18 mouse cellular contexts compared by ENCODE assay signal in the genomic region with DNA sequence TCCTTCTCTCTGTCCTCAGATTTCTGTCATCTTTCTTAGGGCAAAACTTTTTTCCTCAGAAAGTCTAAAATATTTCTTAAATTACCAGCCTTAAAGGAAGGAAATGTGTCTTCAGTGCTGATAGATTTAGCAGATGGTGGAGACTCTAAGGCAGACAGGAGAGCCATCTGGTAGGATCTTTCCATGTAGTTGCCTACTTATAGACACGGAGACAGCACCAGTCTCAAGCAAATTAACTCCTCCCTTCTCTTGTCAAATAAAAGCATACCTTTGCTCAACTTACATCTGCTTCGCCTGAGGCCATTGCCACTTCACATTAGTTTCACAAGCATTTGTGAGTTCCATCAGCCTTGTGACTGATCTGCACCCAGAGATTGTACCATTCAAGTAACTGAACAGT. TPM values are rescaled to one million over a fixed set of nuclear protein-coding genes. Genes with fewer than 3 reads are reported as not detected.
DNase-seq lines count a peak whose midpoint lies in the region; ATAC-seq lines count a peak whose summit lies in the region.
"Had no signal": no experiment of that assay in that cellular context is flagged by ENCODE, and none has a peak within 500 bp of the region (broad histone marks: within the 10 kb centered on the region; RNA-seq: fewer than 3 reads in every experiment).

No protein-coding gene starts in this region.

- no peak for DNase-seq in frontal cortex, postnatal 14 days (ENCODE audit: low spot score in 2 of 2)
- DNase-seq in retina, postnatal 1 day, result peak; percentile 33
- no peak for DNase-seq in retina, embryonic 14.5 days (ENCODE audit: low spot score)
- peak; percentile 39 for DNase-seq in brain, embryonic 18.5 days (ENCODE audit: low read depth, low spot score)
- peak; percentile 67 for DNase-seq in layer of hippocampus, adult 9-11 months
- no peak for DNase-seq in adrenal gland, postnatal 10 days
- DNase-seq in ovary, postnatal 36 days (ENCODE audit: low spot score), result no peak
- DNase-seq: cerebellum, adult 11 months; cerebellum, postnatal 36 days; heart, adult 11 months; heart, postnatal 4 days; kidney, adult 18-20 months; kidney, postnatal 10 days; thymus, postnatal 25 days had no signal

- peak; percentile 99 for ATAC-seq in frontal cortex, adult (ENCODE audit: low TSS enrichment)
- ATAC-seq: lung, postnatal 0 days; midbrain, embryonic 15.5 days; Patski had no signal

RNA-seq across cellular contexts. Expression of a gene that starts 27.0 kb away (rescaled TPM):
- total RNA-seq in adrenal gland, postnatal 10 days (2021), result 1 to 10 TPM; 6.9 to 9.9 TPM

RNA-seq across cellular contexts. Expression of a gene that starts 27.1 kb away (rescaled TPM):
- total RNA-seq in adrenal gland, postnatal 10 days (2021), result 100 to 1,000 TPM; 587 to 703 TPM

Comparison
In these comparisons a context has a peak if more than half of its experiments do, and no peak if none do; other contexts are left out.
1. DNase-seq: peak in retina, postnatal 1 day (single experiment), brain, embryonic 18.5 days (single experiment) and layer of hippocampus, adult 9-11 months (single experiment); none in frontal cortex, postnatal 14 days (0 of 2), retina, embryonic 14.5 days (single experiment), adrenal gland, postnatal 10 days (single experiment) and ovary, postnatal 36 days (single experiment).